Mouse (Mus musculus): ENCODE results near the gene Lmbr1l.

- TF ChIP-seq CTCF (IDR thresholded peaks at IDR 0.05; ENCODE audit: insufficient read depth, low read length) (no peak), POLR2A (IDR thresholded peaks at IDR 0.05; ENCODE audit: borderline replicate concordance, extremely low read depth, low read depth, low read length) (no peak)
Observed at GRCm38 (mm10) chr15:98869342-98870178, 48.5 kb downstream of the Lmbr1l start.

Data from lung, adult 2 months (tissue).